Mouse (Mus musculus) hindbrain, embryonic 11.5 days (tissue): ENCODE data around the gene Dppa5a. TPM values are rescaled to one million over a fixed set of nuclear protein-coding genes. Genes with fewer than 3 reads are reported as not detected.
A peak's percentile ranks its signal among the peaks of the same experiment; 100 is the strongest.
"Not testable (repeated sequence)": the region's sequence is repeated elsewhere in the genome, so short reads cannot be mapped to it uniquely, and the experiment has no call there.

Experiments
- ATAC-seq: fragments of 200-750 bp; cut with Nextera tagmentation; 2 replicates; pipeline ENCODE4 v1.8.0; 2017; ENCODE audit warnings: mild to moderate bottlenecking, moderate TSS enrichment, moderate library complexity; ENCODE audit not compliant: low FRiP score
- DNase-seq: peaks from one replicate; pipeline ENCODE4 v3.0.0-alpha.2; 2015; ENCODE audit warnings: low spot score
- H3K27ac ChIP-seq: fragments of 300-500 bp; sonication (generic); 2 replicates; pipeline ENCODE4 v1.5.1; 2014; ENCODE audit warnings: mild to moderate bottlenecking, low read depth, low read length
- H3K27me3 ChIP-seq: fragments of 300-500 bp; sonication (generic); 2 replicates; pipeline ENCODE4 v1.6.1; 2014; ENCODE audit warnings: mild to moderate bottlenecking, low read length, moderate library complexity, mixed read lengths; ENCODE audit not compliant: control insufficient read depth, insufficient read depth
- H3K36me3 ChIP-seq: fragments of 300-500 bp; sonication (generic); 2 replicates; pipeline ENCODE4 v1.6.1; 2014; ENCODE audit warnings: mild to moderate bottlenecking, low read length, moderate library complexity, mixed read lengths; ENCODE audit not compliant: control insufficient read depth, insufficient read depth
- H3K4me1 ChIP-seq: fragments of 300-500 bp; sonication (generic); replicated peaks from 2 replicates; pipeline ENCODE4 v1.6.1; 2014; ENCODE audit warnings: low read length, mixed read lengths; ENCODE audit not compliant: control insufficient read depth, insufficient read depth
- H3K4me2 ChIP-seq: fragments of 300-500 bp; sonication (generic); replicated peaks from 2 replicates; pipeline ENCODE4 v1.6.1; 2014; ENCODE audit warnings: mild to moderate bottlenecking, low read depth, low read length
- H3K4me3 ChIP-seq: fragments of 300-500 bp; sonication (generic); 2 replicates; pipeline ENCODE4 v1.5.1; 2014; ENCODE audit warnings: low read depth, low read length
- H3K9ac ChIP-seq: fragments of 300-500 bp; sonication (generic); 2 replicates; pipeline ENCODE4 v1.6.1; 2014; ENCODE audit warnings: low read depth, low read length
- H3K9me3 ChIP-seq: fragments of 300-500 bp; sonication (generic); 2 replicates; pipeline ENCODE4 v1.6.1; 2016; ENCODE audit warnings: low read length; ENCODE audit not compliant: control insufficient read depth
- WGBS: fragments of 180-500 bp; shearing (Covaris S2); extraction: QIAGEN DNeasy Blood & Tissue Kit; methylation state at CpG from one replicate; pipeline ENCODE4 v1.1.7; 2014; 5-methylcytosine and 5-hydroxymethylcytosine counted together
- polyA plus RNA-seq: library from polyadenylated mRNA; unstranded; fragments of >200 nt; fragmentation: Nextera tagmentation; extraction: Ambion mirVana; gene quantifications from 2 replicates; pipeline ENCODE4 v1.2.1, GENCODE M21; 2014

Dppa5a gene
- polyA plus RNA-seq, 1 experiment from 2014 or later, result 0.79 TPM

DNA sequence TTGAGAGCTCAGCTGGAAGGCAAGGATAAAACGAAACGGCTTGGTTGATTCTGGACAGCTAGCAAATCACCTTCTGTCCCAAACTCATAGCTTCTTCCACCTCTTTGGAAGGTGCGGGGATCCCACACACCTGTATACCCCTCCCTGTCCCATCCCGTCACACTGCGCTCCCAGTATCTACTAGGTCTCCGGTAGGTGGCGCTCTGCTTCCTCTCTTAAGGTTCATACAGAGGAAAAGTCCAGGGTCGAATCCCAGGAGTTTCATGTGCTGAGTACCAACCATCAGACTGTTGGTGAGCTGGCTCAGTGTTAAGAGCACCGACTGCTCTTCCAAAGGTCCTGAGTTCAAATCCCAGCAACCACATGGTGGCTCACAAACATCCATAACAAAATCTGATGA, 9.9 kb downstream of the Dppa5a start:
- 19% methylated on average over 9 of the region's 9 CpGs for WGBS
- peak; percentile 66 for ATAC-seq

DNA sequence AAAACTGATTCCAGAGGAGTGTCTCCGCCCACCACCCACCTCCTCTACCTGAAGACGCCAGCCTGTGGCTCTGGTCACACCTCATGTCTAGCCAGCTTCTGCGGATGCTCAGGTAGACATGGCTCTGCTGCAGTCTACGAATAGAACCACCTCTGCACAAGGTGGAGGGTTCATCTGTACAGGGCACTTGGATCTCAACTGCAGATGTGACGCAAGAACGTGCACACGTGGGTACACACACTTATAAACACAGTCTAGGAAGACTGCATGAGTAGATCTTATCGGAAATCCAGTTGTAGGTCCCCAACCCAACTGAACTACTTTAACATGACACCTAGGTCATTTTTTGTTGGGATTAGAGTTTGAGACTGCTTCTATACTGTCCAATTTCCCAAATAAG, 12.4 kb downstream of the Dppa5a start, which contains the start of gene Gsta2:
TSS of gene Gsta2 (minus strand) at position 178 of the 400 bp plus-strand sequence.
- H3K36me3 ChIP-seq, result no peaks in the 10 kb centered on the region
- H3K27ac ChIP-seq, result no peak within 1 kb of the TSS
- no peak within 1 kb of the TSS for H3K4me3 ChIP-seq
- no peak for DNase-seq
- no peaks in the 10 kb centered on the region for H3K9me3 ChIP-seq
- no peaks in the 10 kb centered on the region for H3K27me3 ChIP-seq
- ATAC-seq, result no peak
- no peaks in the 10 kb centered on the region for H3K4me1 ChIP-seq
- no peak within 1 kb of the TSS for H3K9ac ChIP-seq
- WGBS, result 90% methylated on average over 8 of the region's 8 CpGs
- H3K4me2 ChIP-seq, result no peak within 1 kb of the TSS

More for the DNA sequence above, 9.9 kb downstream of the Dppa5a start:
- H3K4me3 ChIP-seq, result no peak overlapping the region
- no peaks in the 10 kb centered on the region for H3K9me3 ChIP-seq
- H3K4me1 ChIP-seq, result no peaks in the 10 kb centered on the region
- no peak overlapping the region for H3K9ac ChIP-seq
- peak; percentile 78 for DNase-seq
- no peak overlapping the region for H3K27ac ChIP-seq
- no peaks in the 10 kb centered on the region for H3K36me3 ChIP-seq
- H3K4me2 ChIP-seq, result no peak overlapping the region
- H3K27me3 ChIP-seq, result no peaks in the 10 kb centered on the region

DNA sequence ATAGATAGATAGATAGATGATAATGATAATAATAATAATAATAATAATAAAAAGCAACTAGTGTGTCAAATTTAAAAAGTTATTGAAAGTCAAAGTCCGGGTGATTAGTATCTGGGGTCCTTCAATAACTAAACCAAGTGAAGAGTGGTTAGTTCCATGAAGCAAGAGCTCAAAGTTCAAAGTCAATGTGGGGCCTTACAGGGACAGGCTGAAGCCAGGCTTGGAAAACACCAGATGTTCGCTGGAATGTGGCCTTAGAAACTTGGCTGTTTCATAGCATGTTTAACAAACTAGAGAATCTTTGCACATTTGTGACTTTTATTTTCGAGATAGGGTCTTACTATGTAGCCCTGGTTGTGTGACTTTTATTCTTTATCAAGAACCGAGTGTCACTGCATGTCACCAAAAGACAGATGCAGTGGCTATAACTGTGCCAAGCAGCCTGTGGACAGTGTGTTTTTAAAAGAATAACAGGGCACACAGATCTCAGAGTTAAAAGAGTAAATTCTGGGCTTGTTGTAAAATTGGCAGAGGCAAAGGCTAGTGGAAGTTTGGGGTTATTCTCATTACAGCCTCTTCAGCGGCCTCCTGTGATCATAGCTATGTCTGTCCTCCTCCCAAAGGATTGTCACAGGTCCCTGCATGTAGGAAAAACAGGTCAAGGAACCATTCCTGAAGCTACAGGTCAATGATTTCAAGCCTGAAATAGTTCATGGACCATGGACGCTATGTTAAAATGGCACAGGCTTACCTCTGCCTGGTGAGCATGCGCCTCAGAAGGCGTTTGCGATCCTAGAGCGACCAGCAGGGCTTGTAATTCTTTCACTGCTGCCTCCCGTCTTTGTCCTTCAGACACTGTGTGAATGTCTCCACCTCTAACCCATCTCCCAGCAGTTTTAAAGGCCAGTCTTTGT, 13.1 kb downstream of the Dppa5a start:
- 87% methylated on average over 11 of the region's 11 CpGs for WGBS
- Histone ChIP-seq H3K27me3 (no peaks in the 10 kb centered on the region), H3K4me2 (no peak overlapping the region), H3K36me3 (no peaks in the 10 kb centered on the region), H3K9me3 (no peaks in the 10 kb centered on the region), H3K9ac (no peak overlapping the region), H3K4me3 (no peak overlapping the region), H3K27ac (no peak overlapping the region), H3K4me1 (no peaks in the 10 kb centered on the region)
- DNase-seq, result no peak
- no peak for ATAC-seq

DNA sequence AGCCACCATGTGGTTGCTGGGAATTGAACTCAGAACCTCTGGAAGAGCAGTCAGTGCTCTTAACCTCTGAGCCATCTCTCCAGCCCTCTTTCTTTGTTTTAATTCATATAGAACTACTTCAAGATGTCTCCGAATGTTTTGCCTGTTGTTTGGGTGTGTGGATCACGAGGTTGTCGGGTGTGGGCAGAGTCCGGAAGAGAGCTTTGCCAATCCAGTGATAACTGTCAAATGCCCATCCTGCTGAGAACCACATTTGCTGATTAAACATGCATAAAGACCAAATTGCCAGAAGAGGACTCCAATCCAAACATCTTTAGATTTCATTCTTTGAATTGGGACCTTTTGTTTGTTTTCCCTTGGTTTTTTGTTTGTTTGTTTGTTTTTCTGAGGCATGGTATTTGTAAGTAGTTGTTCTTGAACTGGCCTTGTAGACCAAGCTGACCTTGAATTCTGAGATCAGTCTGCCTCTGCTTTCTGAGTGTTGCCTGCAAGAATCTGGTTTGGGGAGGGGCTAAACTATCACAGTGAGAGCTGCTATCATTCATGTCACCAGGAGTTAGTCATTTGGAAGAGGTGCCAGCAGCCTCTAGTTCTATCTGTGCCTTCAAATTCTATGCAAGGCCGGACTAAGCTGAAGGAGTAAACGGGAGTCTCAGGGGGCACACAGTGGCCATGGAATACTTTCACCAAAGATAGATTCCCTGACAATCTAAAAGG, 16.3 kb downstream of the Dppa5a start:
- Histone ChIP-seq H3K27ac (no peak overlapping the region), H3K9me3 (no peaks in the 10 kb centered on the region), H3K27me3 (no peaks in the 10 kb centered on the region), H3K36me3 (no peaks in the 10 kb centered on the region), H3K4me2 (no peak overlapping the region), H3K4me1 (no peaks in the 10 kb centered on the region), H3K4me3 (no peak overlapping the region), H3K9ac (no peak overlapping the region)
- DNase-seq (no peak), ATAC-seq (no peak)
- WGBS, result 90% methylated on average over 6 of the region's 6 CpGs

DNA sequence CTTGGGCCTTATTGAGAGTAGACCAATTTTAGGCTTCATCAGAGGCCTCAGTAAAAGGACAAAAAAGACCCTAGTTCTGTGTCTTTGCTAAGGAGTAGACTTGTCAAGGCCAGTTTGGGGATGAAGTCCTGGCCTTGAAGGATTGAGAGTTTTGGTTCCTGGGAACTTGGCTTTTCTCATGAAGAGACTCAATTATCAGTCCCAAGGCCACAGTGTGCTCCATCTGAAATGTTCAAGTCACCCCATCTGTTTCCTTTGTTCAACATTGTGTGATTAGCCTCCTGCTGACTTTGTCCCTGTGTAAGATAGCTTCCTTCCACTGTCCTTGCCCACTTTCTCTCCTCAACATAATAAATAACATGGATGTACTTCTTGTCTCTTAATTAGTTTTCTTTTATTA, 18.0 kb downstream of the Dppa5a start:
- H3K4me3 ChIP-seq, H3K27me3 ChIP-seq, H3K36me3 ChIP-seq, H3K4me1 ChIP-seq, DNase-seq, H3K9me3 ChIP-seq, H3K4me2 ChIP-seq, ATAC-seq, H3K9ac ChIP-seq, H3K27ac ChIP-seq: not testable (repeated sequence)

DNA sequence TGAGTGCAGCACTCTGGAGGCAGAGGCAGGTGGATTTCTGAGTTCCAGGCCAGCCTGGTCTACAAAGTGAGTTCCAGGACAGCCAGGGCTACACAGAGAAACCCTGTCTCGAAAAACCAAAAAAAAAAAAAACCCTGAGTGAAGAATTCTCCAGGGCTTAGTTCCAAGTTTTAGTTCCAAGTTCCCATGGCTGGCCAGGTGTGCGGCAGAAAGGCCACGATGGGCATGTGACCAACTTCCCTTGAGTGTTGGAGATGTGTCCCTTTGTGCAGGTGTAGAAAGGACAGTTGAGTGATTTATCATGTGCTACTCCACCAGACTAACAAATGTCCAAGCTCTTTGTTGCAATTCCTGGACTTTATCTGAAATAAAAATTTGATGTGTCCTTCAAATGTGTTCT, 18.8 kb downstream of the Dppa5a start:
- not testable (repeated sequence) for H3K9me3 ChIP-seq, DNase-seq, H3K36me3 ChIP-seq, H3K27ac ChIP-seq, H3K27me3 ChIP-seq, H3K4me1 ChIP-seq, H3K4me2 ChIP-seq, ATAC-seq, H3K4me3 ChIP-seq, H3K9ac ChIP-seq
- 90% methylated on average over 3 of the region's 3 CpGs for WGBS

DNA sequence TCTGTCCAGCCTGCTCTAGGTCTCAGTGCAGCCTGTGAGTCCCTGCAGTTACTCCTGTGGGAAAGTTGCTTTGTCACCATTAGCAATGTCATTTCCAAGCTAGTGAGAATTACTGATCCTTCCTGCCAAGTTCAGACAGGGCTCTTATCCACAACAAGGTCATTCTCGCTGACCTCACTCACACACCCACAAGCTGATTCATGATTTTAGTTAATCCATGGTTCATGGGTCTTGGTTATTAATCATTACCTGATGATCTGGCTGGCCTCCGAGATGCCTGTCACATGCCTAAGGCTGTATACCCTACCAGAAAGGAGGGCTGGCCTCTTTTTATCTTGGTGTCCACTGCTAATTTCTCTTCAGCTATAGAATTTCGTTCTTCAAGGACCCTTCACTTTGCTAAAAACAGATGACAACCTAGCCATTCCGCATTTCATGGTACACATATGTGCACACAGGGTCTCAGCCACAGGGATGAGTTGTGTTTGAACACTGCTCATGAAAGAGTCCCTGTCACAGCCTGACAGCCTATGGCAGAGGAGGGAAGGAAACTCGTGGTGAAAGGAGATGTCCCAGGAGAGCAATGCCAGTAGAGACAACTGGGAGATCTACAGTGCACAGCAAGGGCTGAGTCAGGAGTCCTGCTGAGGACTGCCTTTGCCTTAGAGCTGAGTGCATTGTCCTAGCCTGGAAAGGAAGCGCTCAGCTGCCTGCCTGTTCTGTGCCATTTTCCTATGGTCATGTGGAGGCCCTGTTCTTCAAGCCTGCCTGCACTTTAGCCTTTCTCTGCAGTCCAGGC, 19.6 kb downstream of the Dppa5a start:
- H3K4me3 ChIP-seq, H3K9ac ChIP-seq, H3K4me2 ChIP-seq, ATAC-seq, H3K27ac ChIP-seq, H3K4me1 ChIP-seq, DNase-seq, H3K36me3 ChIP-seq, H3K27me3 ChIP-seq, H3K9me3 ChIP-seq: not testable (repeated sequence)
- 68% methylated on average over 6 of the region's 6 CpGs for WGBS

DNA sequence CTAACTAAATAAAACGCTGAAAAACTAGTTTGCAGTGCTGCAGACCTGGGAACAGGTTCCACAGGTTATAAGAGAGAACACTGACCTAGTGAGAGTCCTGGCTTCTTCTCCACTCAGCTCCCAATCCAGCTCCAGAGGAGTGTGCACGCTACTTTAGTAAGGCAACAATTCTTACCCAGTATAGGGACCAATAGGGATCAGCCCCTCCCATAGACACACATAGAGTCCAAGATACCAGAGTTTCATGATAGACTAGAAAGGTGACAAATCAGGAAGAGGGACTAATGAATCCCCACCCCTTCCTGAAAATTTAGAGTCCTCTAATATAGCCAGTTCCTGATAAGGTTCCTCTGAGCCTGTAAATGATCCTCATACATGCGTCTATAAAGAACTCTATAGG, 21.0 kb downstream of the Dppa5a start:
- no peaks in the 10 kb centered on the region for H3K36me3 ChIP-seq
- DNase-seq (no peak), ATAC-seq (no peak)
- no peaks in the 10 kb centered on the region for H3K27me3 ChIP-seq
- H3K27ac ChIP-seq, result no peak overlapping the region
- no peak overlapping the region for H3K9ac ChIP-seq
- H3K4me2 ChIP-seq, result no peak overlapping the region
- WGBS, result 72% methylated on average over 3 of the region's 3 CpGs
- no peak overlapping the region for H3K4me3 ChIP-seq
- H3K4me1 ChIP-seq, result no peaks in the 10 kb centered on the region
- no peaks in the 10 kb centered on the region for H3K9me3 ChIP-seq
